Mouse (Mus musculus) cerebellum, adult 2 months (tissue): ENCODE measurements at regions not wholly inside any gene's neighbourhood (a gene's known extent, or its start where the extent isn't known, plus 50 kb on each side); places are given as distances from the start of the nearest gene placed in this dataset.

Experiments used
- CTCF ChIP-seq: fragments of 200-500 bp; IDR thresholded peaks from 2 replicates; pipeline ENCODE4 v1.5.1; 2011; ENCODE audit warnings: low read depth, mild to moderate bottlenecking, control low read depth, low read length, moderate library complexity, borderline replicate concordance; ENCODE audit not compliant: insufficient read depth
- POLR2A ChIP-seq: fragments of 200-500 bp; IDR thresholded peaks from 2 replicates; pipeline ENCODE4 v1.6.1; 2011; ENCODE audit warnings: low read length, control low read depth, borderline replicate concordance; ENCODE audit not compliant: insufficient read depth

DNA sequence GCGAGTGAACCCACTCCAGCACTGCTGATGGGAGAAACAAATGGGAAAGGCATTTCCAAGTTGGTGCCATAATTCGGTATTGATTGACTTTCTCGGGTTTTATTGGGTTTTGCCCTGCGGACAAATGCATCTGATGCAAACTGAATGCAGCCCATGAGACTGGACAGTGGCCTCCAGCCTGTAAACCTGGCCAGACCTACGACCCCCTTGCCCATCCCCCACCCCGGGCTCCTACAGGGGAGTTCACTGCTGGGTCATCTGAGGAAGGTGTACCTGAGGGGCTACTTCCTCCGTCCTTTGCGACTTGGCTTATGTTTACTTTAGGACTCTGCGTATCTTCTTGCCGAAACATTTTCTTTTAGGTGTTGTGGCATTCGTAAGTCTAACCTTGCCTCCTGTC, 262.3 kb upstream of the Irx2 start:
- no peak for TF ChIP-seq CTCF
- TF ChIP-seq POLR2A = no peak
